Mouse (Mus musculus): ENCODE results near the gene Slc16a8.

GRCm38 (mm10) chr15:79212750-79213446, 41.7 kb downstream of the Slc16a8 start:
- no peak for TF ChIP-seq EP300 (IDR thresholded peaks at IDR 0.05; ENCODE audit: low read depth)
- TF ChIP-seq CTCF (IDR thresholded peaks at IDR 0.05; ENCODE audit: low read depth) = no peak
